Mouse (Mus musculus) bone marrow, adult 2 months (tissue): ENCODE measurements around the gene Sowaha.

Experiments
- CTCF ChIP-seq: fragments of 200-500 bp; IDR thresholded peaks from 2 replicates; pipeline ENCODE4 v1.5.1; 2011; ENCODE audit warnings: low read length, control low read depth; ENCODE audit not compliant: control insufficient read depth, insufficient read depth
- POLR2A ChIP-seq: fragments of 200-500 bp; IDR thresholded peaks from 2 replicates; pipeline ENCODE4 v1.6.1; 2011; ENCODE audit warnings: low read depth, mild to moderate bottlenecking, control low read depth, low read length, borderline replicate concordance; ENCODE audit not compliant: control insufficient read depth

- TF ChIP-seq CTCF (no peak), POLR2A (no peak)
Observed at GRCm38 (mm10) chr11:53461727-53462126, 18.3 kb downstream of the Sowaha start.
